Mouse (Mus musculus): ENCODE data around the gene Wrap53.

DNA sequence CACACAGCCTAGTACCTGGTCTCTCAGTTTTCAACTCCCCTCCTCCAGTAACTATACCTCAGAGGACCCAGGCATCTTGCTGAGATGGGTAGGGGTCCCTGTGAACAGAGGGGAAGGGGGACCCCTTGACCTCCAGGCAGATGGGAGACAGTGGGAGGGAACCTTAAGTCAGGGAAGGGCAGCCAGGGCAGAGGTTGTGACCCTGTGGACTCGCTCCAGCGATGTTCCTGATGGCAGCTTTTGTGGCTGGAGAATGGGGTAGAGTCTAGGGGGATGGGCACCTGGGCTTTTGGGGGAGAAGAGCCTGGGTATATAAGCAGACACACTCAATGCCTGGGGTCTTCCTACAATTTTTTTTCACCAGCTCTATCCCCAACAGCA is 26.7 kb downstream of the Wrap53 start:
- TF ChIP-seq POLR2A (IDR thresholded peaks at IDR 0.05; ENCODE audit: borderline replicate concordance, extremely low read depth, low read depth, low read length) (no peak), CTCF (IDR thresholded peaks at IDR 0.05; ENCODE audit: insufficient read depth, low read length) (no peak)

All from lung, adult 2 months (tissue).